Mouse (Mus musculus) spleen, adult 2 months (tissue): ENCODE measurements around the gene Dcaf15. TPM values are rescaled to one million over a fixed set of nuclear protein-coding genes. Genes with fewer than 3 reads are reported as not detected.
A peak's percentile ranks its signal among the peaks of the same experiment; 100 is the strongest.

Experiments used
- DNase-seq, 2 experiments: peaks; one replicate each; pipeline versions ENCODE4 v3.0.0 to v3.0.0-alpha.2; 2012 to 2021; ENCODE audit warnings: low spot score in 2 of 2, low read depth in 1 of 2
- H3K27ac ChIP-seq: fragments of 200-500 bp; 2 replicates; pipeline ENCODE4 v1.5.1; 2012; ENCODE audit warnings: low read length, inconsistent platforms; ENCODE audit not compliant: insufficient read depth
- H3K27me3 ChIP-seq: fragments of 200-500 bp; 2 replicates; pipeline ENCODE4 v1.6.1; 2012; ENCODE audit warnings: mild to moderate bottlenecking, moderate library complexity, low read length, inconsistent platforms; ENCODE audit not compliant: control insufficient read depth, insufficient read depth
- H3K36me3 ChIP-seq: fragments of 200-500 bp; 2 replicates; pipeline ENCODE4 v1.6.1; 2012; ENCODE audit warnings: mild to moderate bottlenecking, low read length, inconsistent platforms; ENCODE audit not compliant: control insufficient read depth, insufficient read depth
- H3K4me1 ChIP-seq: fragments of 200-500 bp; 2 replicates; pipeline ENCODE4 v1.6.1; 2011; ENCODE audit warnings: inconsistent platforms; ENCODE audit not compliant: control insufficient read depth, insufficient read depth, insufficient read length
- H3K4me3 ChIP-seq: fragments of 200-500 bp; 2 replicates; pipeline ENCODE4 v1.5.1; 2011; ENCODE audit warnings: mild to moderate bottlenecking, inconsistent platforms; ENCODE audit not compliant: insufficient read depth, insufficient read length; ENCODE audit errors: extremely low read depth
- CTCF ChIP-seq: fragments of 200-500 bp; IDR thresholded peaks from 2 replicates; pipeline ENCODE4 v1.5.1; 2011; ENCODE audit warnings: mild to moderate bottlenecking, inconsistent platforms; ENCODE audit not compliant: insufficient read depth, insufficient read length, insufficient replicate concordance; ENCODE audit errors: extremely low read depth
- POLR2A ChIP-seq: fragments of 200-500 bp; IDR thresholded peaks from 2 replicates; pipeline ENCODE4 v1.6.1; 2011; ENCODE audit warnings: low read depth, low read length, inconsistent platforms
- WGBS: fragments of 180-500 bp; shearing (Covaris S2); methylation state at CpG from one replicate; pipeline ENCODE4 v1.1.7; 2018; 5-methylcytosine and 5-hydroxymethylcytosine counted together
- polyA plus RNA-seq: library from polyadenylated mRNA; depleted of rRNA; stranded (reverse); fragments of >200 nt; gene quantifications from 2 replicates; pipeline ENCODE4 v1.2.3, GENCODE M21; 2012

Dcaf15 gene
- polyA plus RNA-seq, 1 experiment: 64.1 TPM

- Histone ChIP-seq H3K36me3 (no peaks in the 10 kb centered on the region), H3K4me3 (no peak overlapping the region), H3K27ac (no peak overlapping the region), H3K4me1 (no peaks in the 10 kb centered on the region), H3K27me3 (no peaks in the 10 kb centered on the region)
- 91% methylated on average over 3 of the region's 3 CpGs for WGBS
- TF ChIP-seq POLR2A: no peak
- TF ChIP-seq CTCF: no peak
- no peak for DNase-seq
Measured at GRCm38 (mm10) chr8:84122151-84122550, 17.6 kb upstream of the Dcaf15 start.

DNA sequence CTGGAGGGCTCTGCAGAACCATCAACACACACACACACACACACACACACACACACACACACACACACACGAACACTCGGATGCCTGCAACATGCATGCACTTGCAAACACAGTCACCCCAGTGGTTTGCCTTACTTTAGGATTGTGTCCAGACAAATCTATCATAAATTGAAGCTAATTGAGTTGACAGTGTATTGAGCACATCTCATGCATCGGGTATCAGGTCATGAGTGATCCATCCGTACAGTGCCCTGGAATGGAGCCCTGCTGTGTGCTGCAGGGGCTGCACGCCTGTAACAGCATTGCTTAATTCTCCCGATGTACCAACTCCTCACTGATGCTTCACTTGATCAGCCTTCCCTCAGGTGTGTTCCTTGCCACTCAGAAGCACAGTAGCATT is 11.1 kb upstream of the Dcaf15 start:
- no peak for DNase-seq
- TF ChIP-seq CTCF: no peak
- no peak for TF ChIP-seq POLR2A
- H3K27ac ChIP-seq: no peak overlapping the region
- H3K36me3 ChIP-seq: no peaks in the 10 kb centered on the region
- no peaks in the 10 kb centered on the region for H3K27me3 ChIP-seq
- 92% methylated on average over 6 of the region's 6 CpGs for WGBS
- H3K4me1 ChIP-seq: no peaks in the 10 kb centered on the region
- H3K4me3 ChIP-seq: no peak overlapping the region

GRCm38 (mm10) chr8:84106216-84107040 is 1.9 kb upstream of the Dcaf15 start:
- WGBS: 93% methylated on average over 6 of the region's 6 CpGs
- TF ChIP-seq CTCF (no peak), POLR2A (no peak)
- Histone ChIP-seq H3K4me3 (no peak overlapping the region), H3K36me3 (peaks cover 6% of the 10 kb centered on the region), H3K4me1 (peaks cover 10% of the 10 kb centered on the region; the same call in 1 of the 2 replicates), H3K27ac (no peak overlapping the region), H3K27me3 (no peaks in the 10 kb centered on the region)
- DNase-seq: no peak

DNA sequence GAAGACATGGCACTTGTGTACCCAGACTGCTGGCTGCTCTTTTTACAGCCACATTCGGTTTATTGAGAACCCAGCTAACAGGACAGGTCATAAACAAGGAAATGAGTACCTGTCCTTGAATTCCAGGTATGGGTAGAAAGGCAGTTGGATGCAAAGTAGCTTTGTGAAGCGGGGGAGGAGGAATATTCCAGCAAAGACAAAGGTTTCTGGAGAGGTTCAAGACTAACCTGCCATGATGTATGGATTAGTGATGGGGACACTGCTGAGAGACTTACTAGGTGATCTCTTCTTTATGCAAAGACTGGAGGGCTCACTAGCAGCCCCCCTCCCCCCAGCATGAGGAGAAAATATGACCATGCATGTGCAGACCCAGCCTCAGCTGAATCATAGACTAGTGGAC is 1.1 kb upstream of the Dcaf15 start:
- TF ChIP-seq POLR2A: no peak
- no peak for TF ChIP-seq CTCF
- DNase-seq: no peak
- peaks cover 10% of the 10 kb centered on the region; the same call in 1 of the 2 replicates for H3K4me1 ChIP-seq
- WGBS: 77% methylated on average over 2 of the region's 2 CpGs
- H3K27me3 ChIP-seq: no peaks in the 10 kb centered on the region
- H3K27ac ChIP-seq: no peak overlapping the region
- H3K4me3 ChIP-seq: no peak overlapping the region
- H3K36me3 ChIP-seq: peaks cover 8% of the 10 kb centered on the region

GRCm38 (mm10) chr8:84104221-84104620 is 347 bp downstream of the Dcaf15 start:
- TF ChIP-seq CTCF (0 out of 2 replicates have a peak, but pooled peaks have one; percentile 3), POLR2A (no peak)
- peak in 1 of 2 experiments; percentile 72 for DNase-seq
- peaks cover 10% of the 10 kb centered on the region; the same call in 1 of the 2 replicates for H3K4me1 ChIP-seq
- 1% methylated on average over 13 of the region's 29 CpGs for WGBS
- H3K4me3 ChIP-seq: peak overlapping the region; percentile 73
- H3K27me3 ChIP-seq: no peaks in the 10 kb centered on the region
- H3K27ac ChIP-seq: no peak overlapping the region
- H3K36me3 ChIP-seq: peaks cover 8% of the 10 kb centered on the region

- DNase-seq: no peak
- H3K27ac ChIP-seq: no peak overlapping the region
- TF ChIP-seq CTCF (no peak), POLR2A (no peak)
- peaks cover 10% of the 10 kb centered on the region for H3K36me3 ChIP-seq
- WGBS: 42% methylated on average over 3 of the region's 3 CpGs
- no peaks in the 10 kb centered on the region for H3K27me3 ChIP-seq
- H3K4me3 ChIP-seq: peak overlapping the region; percentile 73; the same call in 1 of the 2 replicates
- peaks cover 10% of the 10 kb centered on the region; the same call in 1 of the 2 replicates for H3K4me1 ChIP-seq
Measured at GRCm38 (mm10) chr8:84103601-84104000, 967 bp downstream of the Dcaf15 start.
